Mouse (Mus musculus) lung, adult 2 months (tissue): ENCODE results near the gene Eef1b2.

ENCODE experiments used
- CTCF ChIP-seq: fragments of 200-500 bp; IDR thresholded peaks from 2 replicates; pipeline ENCODE4 v1.5.1; 2011; ENCODE audit warnings: mild to moderate bottlenecking, low read length, control low read depth; ENCODE audit not compliant: insufficient read depth
- POLR2A ChIP-seq: fragments of 200-500 bp; IDR thresholded peaks from 2 replicates; pipeline ENCODE4 v1.6.1; 2011; ENCODE audit warnings: low read depth, mild to moderate bottlenecking, control low read depth, low read length, borderline replicate concordance; ENCODE audit errors: extremely low read depth

DNA sequence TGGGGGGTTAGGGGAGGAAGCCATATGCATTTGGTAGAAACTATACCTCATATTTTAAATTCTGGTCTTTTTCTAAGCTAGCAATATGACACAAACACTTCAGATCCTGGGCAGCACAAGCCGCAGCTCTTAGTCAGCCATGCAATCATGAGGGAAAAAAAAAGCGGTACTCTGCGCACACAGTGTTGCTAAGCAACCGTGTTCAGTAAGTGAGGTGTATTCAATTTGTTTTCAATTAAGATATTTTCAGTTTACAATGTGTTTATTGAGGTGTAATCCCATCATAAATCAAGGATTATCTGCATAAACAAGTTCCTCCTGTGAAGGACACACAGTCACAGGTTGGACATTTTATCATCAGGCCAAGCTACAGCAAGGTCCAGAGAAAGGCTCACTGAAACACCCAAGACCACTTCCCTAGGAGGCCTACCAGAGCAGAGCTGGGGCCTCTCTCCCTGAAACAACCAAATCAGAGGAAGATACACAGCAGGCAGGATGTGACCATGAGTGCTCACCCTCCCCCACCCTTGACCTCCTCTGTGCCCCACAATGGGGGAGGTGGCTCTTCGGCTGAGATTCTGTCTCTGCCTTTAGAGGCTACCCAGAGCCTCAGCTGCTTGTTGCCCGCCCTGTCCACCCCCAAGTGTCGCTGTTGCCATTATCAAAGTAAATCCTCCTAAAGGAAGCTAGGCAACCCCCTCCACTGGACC lies 27.5 kb downstream of the Eef1b2 start:
- TF ChIP-seq CTCF (no peak), POLR2A (no peak)
